Comparison of ENCODE assay signal across 8 mouse cellular contexts in the genomic region with DNA sequence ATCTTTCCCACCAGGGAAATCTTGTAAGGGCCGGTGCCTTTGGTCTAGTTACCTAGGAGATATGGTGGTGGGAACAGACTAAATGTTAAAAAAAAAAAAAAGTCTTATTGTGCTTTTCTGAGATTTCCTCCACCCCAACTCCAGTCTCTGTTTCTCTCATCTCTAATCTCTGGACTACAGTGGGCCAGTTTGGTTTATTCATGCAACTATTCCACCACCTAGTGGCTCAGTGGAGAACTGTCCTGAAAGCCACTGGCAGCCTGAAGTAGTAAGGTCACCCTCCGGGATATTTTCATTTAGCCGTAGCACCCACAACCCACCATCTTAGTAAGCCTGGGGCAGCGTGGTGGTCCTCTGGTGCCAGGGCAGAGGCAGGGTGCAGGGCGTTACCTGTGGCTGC. TPM values are rescaled to one million over a fixed set of nuclear protein-coding genes. Genes with fewer than 3 reads are reported as not detected.
DNase-seq lines count a peak whose midpoint lies in the region; ATAC-seq and TF ChIP-seq lines count a peak whose summit lies in the region.

No protein-coding gene starts in this region.

- no peak overlapping the region for H3K4me3 ChIP-seq in cerebellum, adult 2 months (replicated peaks; ENCODE audit: insufficient read depth, low read depth, low read length)
- no peak overlapping the region for H3K4me3 ChIP-seq in forebrain, embryonic 16.5 days (replicated peaks; ENCODE audit: low read length)
- H3K4me3 ChIP-seq in hindbrain, postnatal 0 days (ENCODE audit: low read length): no peak overlapping the region
- no peak overlapping the region for H3K4me3 ChIP-seq in stomach, postnatal 0 days (ENCODE audit: low read depth, low read length)

- no peak overlapping the region for H3K4me2 ChIP-seq in forebrain, embryonic 16.5 days (ENCODE audit: low read length)
- H3K4me2 ChIP-seq in hindbrain, postnatal 0 days (ENCODE audit: low read depth, low read length): no peak overlapping the region
- no peak overlapping the region for H3K4me2 ChIP-seq in stomach, postnatal 0 days (replicated peaks; ENCODE audit: low read depth)

- ATAC-seq in forebrain, embryonic 16.5 days: peak; percentile 70
- ATAC-seq in hindbrain, postnatal 0 days: peak; percentile 76
- 0 out of 2 replicates have a peak, but pooled peaks have one; percentile 40 for ATAC-seq in monocyte, adult 5-6 weeks (replicated peaks; ENCODE audit: insufficient number of reproducible peaks, low FRiP score, low TSS enrichment, poor library complexity, severe bottlenecking)
- ATAC-seq in stomach, postnatal 0 days (ENCODE audit: low FRiP score, low TSS enrichment): peak; percentile 45; the same call in 1 of the 2 replicates

- TF ChIP-seq POLR2A in cerebellum, adult 2 months (IDR thresholded peaks at IDR 0.05; ENCODE audit: borderline replicate concordance, insufficient read depth, low read length): no peak

- WGBS in cerebellum, adult 2 months: 8% methylated on average over 5 of the region's 5 CpGs
- WGBS in forebrain, embryonic 16.5 days: 30% methylated on average over 5 of the region's 5 CpGs
- 13% methylated on average over 5 of the region's 5 CpGs for WGBS in hindbrain, postnatal 0 days
- 5% methylated on average over 5 of the region's 5 CpGs for WGBS in stomach, postnatal 0 days

- no peaks in the 10 kb centered on the region for H3K36me3 ChIP-seq in forebrain, embryonic 16.5 days (ENCODE audit: control insufficient read depth, insufficient read depth)
- no peaks in the 10 kb centered on the region for H3K36me3 ChIP-seq in hindbrain, postnatal 0 days (ENCODE audit: insufficient read depth, low read length)
- no peaks in the 10 kb centered on the region for H3K36me3 ChIP-seq in stomach, postnatal 0 days (ENCODE audit: control insufficient read depth, insufficient read depth, low read length)

- peak; percentile 77 for TF ChIP-seq CTCF in cerebellum, adult 2 months (IDR thresholded peaks at IDR 0.05; ENCODE audit: borderline replicate concordance, insufficient read depth, low read depth, low read length)
- TF ChIP-seq CTCF in hindbrain, postnatal 0 days (IDR thresholded peaks at IDR 0.05; ENCODE audit: low read depth): peak; percentile 92
- peak; percentile 91 for TF ChIP-seq CTCF in stomach, postnatal 0 days (IDR thresholded peaks at IDR 0.05; ENCODE audit: low read depth)

- intact Hi-C loops in left cerebral cortex, postnatal 14 days (cut with DNase I): loop anchor here (2.0 to 5.0 kb wide), 2 partner anchors 62 to 139 kb away; no protein-coding TSS in a partner anchor

- 0 out of 2 replicates have a peak overlapping the region, but pooled peaks have one; percentile 9 for H3K9ac ChIP-seq in forebrain, embryonic 16.5 days (replicated peaks; ENCODE audit: low read depth, low read length)
- H3K9ac ChIP-seq in hindbrain, postnatal 0 days (replicated peaks; ENCODE audit: low read length): no peak overlapping the region
- H3K9ac ChIP-seq in stomach, postnatal 0 days (ENCODE audit: low read length): no peak overlapping the region

- H3K9me3 ChIP-seq in forebrain, embryonic 16.5 days (ENCODE audit: control insufficient read depth, low read length): no peaks in the 10 kb centered on the region
- H3K9me3 ChIP-seq in hindbrain, postnatal 0 days (ENCODE audit: low read length): no peaks in the 10 kb centered on the region
- H3K9me3 ChIP-seq in stomach, postnatal 0 days (ENCODE audit: control insufficient read depth, low read length): no peaks in the 10 kb centered on the region

- TF ChIP-seq EP300 in stomach, postnatal 0 days (optimal IDR thresholded peaks at IDR 0.05): no peak

- H3K27me3 ChIP-seq in cerebellum, adult 2 months (ENCODE audit: control insufficient read depth, insufficient read depth, low read length): no peaks in the 10 kb centered on the region
- no peaks in the 10 kb centered on the region for H3K27me3 ChIP-seq in forebrain, embryonic 16.5 days (replicated peaks; ENCODE audit: control insufficient read depth, insufficient read depth, low read length)
- H3K27me3 ChIP-seq in hindbrain, postnatal 0 days (ENCODE audit: insufficient read depth, low read length): no peaks in the 10 kb centered on the region
- no peaks in the 10 kb centered on the region for H3K27me3 ChIP-seq in stomach, postnatal 0 days (ENCODE audit: control insufficient read depth, insufficient read depth, low read length)

- DNase-seq in A20 (ENCODE audit: low read depth, low spot score): peak; percentile 68
- peak; percentile 73 for DNase-seq in MN1 (ENCODE audit: low spot score)
- peak; percentile 56 to 62 for DNase-seq in cerebellum, adult 2 months
- peak; percentile 91 for DNase-seq in hindbrain, postnatal 0 days (ENCODE audit: low spot score)
- DNase-seq in left cerebral cortex, postnatal 14 days (ENCODE audit: low spot score in 2 of 2): peak; percentile 86 to 88
- peak; percentile 72 for DNase-seq in stomach, postnatal 0 days (ENCODE audit: low spot score)

- H3K4me1 ChIP-seq in cerebellum, adult 2 months (ENCODE audit: control insufficient read depth, insufficient read depth, low read length): no peaks in the 10 kb centered on the region
- peaks cover 3% of the 10 kb centered on the region; the same call in 1 of the 2 replicates for H3K4me1 ChIP-seq in forebrain, embryonic 16.5 days (replicated peaks; ENCODE audit: control insufficient read depth, insufficient read depth, low read length)
- H3K4me1 ChIP-seq in hindbrain, postnatal 0 days (ENCODE audit: insufficient read depth, low read length): no peaks in the 10 kb centered on the region
- no peaks in the 10 kb centered on the region for H3K4me1 ChIP-seq in stomach, postnatal 0 days (replicated peaks; ENCODE audit: control insufficient read depth, insufficient read depth)

- H3K27ac ChIP-seq in cerebellum, adult 2 months (ENCODE audit: insufficient read depth, low read length): no peak overlapping the region
- H3K27ac ChIP-seq in forebrain, embryonic 16.5 days (ENCODE audit: low read length): no peak overlapping the region
- no peak overlapping the region for H3K27ac ChIP-seq in hindbrain, postnatal 0 days
- no peak overlapping the region for H3K27ac ChIP-seq in stomach, postnatal 0 days (replicated peaks)

RNA-seq across cellular contexts. Expression of a gene that starts 20.5 kb away (rescaled TPM):
- polyA plus RNA-seq in cerebellum, adult 2 months (2012; rRNA removed): 2.7 and 2.8 TPM in 2 replicates
- polyA plus RNA-seq in forebrain, embryonic 16.5 days (2015; fragmentation: Nextera tagmentation; extraction: Ambion mirVana): 0.47 and 0.86 TPM in 2 replicates
- 0.58 and 1.2 TPM in 2 replicates for total RNA-seq in hindbrain, postnatal 0 days (2014; rRNA removed)
- 0.55 and 0.64 TPM in 2 replicates for polyA plus RNA-seq in hindbrain, postnatal 0 days (2015; fragmentation: Nextera tagmentation; extraction: Ambion mirVana)
- total RNA-seq in left cerebral cortex, postnatal 14 days (2021): 1 to 10 TPM; 5.2 to 5.9 TPM
- not detected in 3 replicates for total RNA-seq in monocyte, adult 5-6 weeks (2017)
- polyA plus RNA-seq in stomach, postnatal 0 days (2015; fragmentation: Nextera tagmentation; extraction: Ambion mirVana): 0.44 and 0.87 TPM in 2 replicates

RNA-seq across cellular contexts. Expression of a gene that starts 23.9 kb away (rescaled TPM):
- 98.0 and 99.5 TPM in 2 replicates for polyA plus RNA-seq in cerebellum, adult 2 months (2012; rRNA removed)
- 46.0 and 47.1 TPM in 2 replicates for polyA plus RNA-seq in forebrain, embryonic 16.5 days (2015; fragmentation: Nextera tagmentation; extraction: Ambion mirVana)
- 53.6 and 61.5 TPM in 2 replicates for total RNA-seq in hindbrain, postnatal 0 days (2014; rRNA removed)
- 36.9 and 37.9 TPM in 2 replicates for polyA plus RNA-seq in hindbrain, postnatal 0 days (2015; fragmentation: Nextera tagmentation; extraction: Ambion mirVana)
- total RNA-seq in left cerebral cortex, postnatal 14 days (2021): 100 to 1,000 TPM; 120 TPM
- 14.2 to 34.6 TPM (median 17.8 TPM) in 3 replicates for total RNA-seq in monocyte, adult 5-6 weeks (2017)
- 19.3 and 20.3 TPM in 2 replicates for polyA plus RNA-seq in stomach, postnatal 0 days (2015; fragmentation: Nextera tagmentation; extraction: Ambion mirVana)
